Mouse (Mus musculus) megakaryocyte, embryonic 14.5 days (primary cell): ENCODE results near the gene Tmem248.

Source experiments
- FLI1 ChIP-seq: IDR thresholded peaks from 2 replicates; pipeline ENCODE4 v1.6.1; 2012; ENCODE audit warnings: low read length, inconsistent platforms, mixed read lengths
- GATA1 ChIP-seq: IDR thresholded peaks from 3 replicates; pipeline ENCODE4 v1.6.1; 2012; ENCODE audit warnings: mixed read lengths, low read length, inconsistent platforms, borderline replicate concordance

DNA sequence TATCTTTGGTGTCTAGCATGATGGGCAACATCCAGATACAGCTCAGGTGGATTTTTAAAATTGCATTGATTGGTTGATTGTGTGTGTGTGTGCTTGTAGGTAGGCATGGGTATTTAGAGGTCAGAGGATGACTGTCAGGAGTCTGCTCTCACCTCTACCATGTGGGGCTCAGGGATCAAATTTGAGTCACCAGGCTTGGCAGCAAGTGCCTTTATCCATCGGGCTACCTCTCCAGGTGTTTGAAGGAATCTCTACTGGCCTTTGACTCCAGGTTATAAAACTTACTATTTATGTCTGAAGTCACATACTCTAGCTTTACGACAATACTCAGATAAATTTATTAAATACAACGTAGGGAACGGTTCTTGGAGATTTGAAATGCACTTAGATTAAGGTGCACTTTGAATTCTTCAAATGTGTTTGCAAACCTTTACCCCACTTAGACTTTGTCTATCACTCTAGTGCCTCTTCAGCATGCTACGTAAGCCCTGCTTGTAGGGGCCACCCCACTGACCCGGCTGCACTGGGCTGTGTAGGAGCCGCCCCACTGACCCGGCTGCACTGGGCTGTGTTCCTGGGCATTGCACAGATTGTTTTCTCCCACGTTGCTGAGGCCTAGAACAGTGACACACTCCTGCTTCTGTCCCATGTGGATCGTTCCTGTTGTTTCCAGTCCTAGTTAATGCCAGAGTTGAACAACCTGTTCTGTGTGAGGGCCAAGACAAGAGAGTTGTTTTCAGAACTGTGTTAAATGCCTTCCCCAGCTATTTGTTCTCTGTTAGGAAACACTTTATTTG lies 16.4 kb upstream of the Tmem248 start:
- no peak for TF ChIP-seq GATA1
- no peak for TF ChIP-seq FLI1
